Mouse (Mus musculus): ENCODE measurements at regions not wholly inside any gene's neighbourhood (a gene's known extent, or its start where the extent isn't known, plus 50 kb on each side); places are given as distances from the start of the nearest gene placed in this dataset.

GRCm38 (mm10) chr12:105918775-105919174 is 91.3 kb upstream of the Vrk1 start:
- Histone ChIP-seq H3K9ac (ENCODE audit: low read depth, low read length) (no peak overlapping the region), H3K27me3 (ENCODE audit: control insufficient read depth, insufficient read depth, low read depth, low read length) (no peaks in the 10 kb centered on the region), H3K4me1 (ENCODE audit: control insufficient read depth, insufficient read depth, low read length) (peaks cover 11% of the 10 kb centered on the region), H3K4me3 (ENCODE audit: low read depth, low read length) (no peak overlapping the region), H3K27ac (ENCODE audit: low read length) (no peak overlapping the region), H3K36me3 (ENCODE audit: control insufficient read depth, insufficient read depth, low read length) (no peaks in the 10 kb centered on the region), H3K4me2 (ENCODE audit: low read length) (no peak overlapping the region), H3K9me3 (replicated peaks; ENCODE audit: control insufficient read depth, low read length, poor library complexity, severe bottlenecking) (no peaks in the 10 kb centered on the region)
- 85% methylated on average over 11 of the region's 12 CpGs for WGBS
- ATAC-seq, result no peak

GRCm38 (mm10) chr12:105927210-105927609 is 82.8 kb upstream of the Vrk1 start:
- H3K4me2 ChIP-seq (ENCODE audit: low read length), result no peak overlapping the region
- H3K9ac ChIP-seq (ENCODE audit: low read depth, low read length), result no peak overlapping the region
- no peak overlapping the region for H3K27ac ChIP-seq (ENCODE audit: low read length)
- ATAC-seq, result no peak
- H3K36me3 ChIP-seq (ENCODE audit: control insufficient read depth, insufficient read depth, low read length), result no peaks in the 10 kb centered on the region
- no peak overlapping the region for H3K4me3 ChIP-seq (ENCODE audit: low read depth, low read length)
- peaks cover 7% of the 10 kb centered on the region; the same call in 1 of the 2 replicates for H3K4me1 ChIP-seq (ENCODE audit: control insufficient read depth, insufficient read depth, low read length)
- 93% methylated on average over 7 of the region's 7 CpGs for WGBS
- H3K9me3 ChIP-seq (replicated peaks; ENCODE audit: control insufficient read depth, low read length, poor library complexity, severe bottlenecking), result no peaks in the 10 kb centered on the region
- H3K27me3 ChIP-seq (ENCODE audit: control insufficient read depth, insufficient read depth, low read depth, low read length), result no peaks in the 10 kb centered on the region

GRCm38 (mm10) chr12:105929456-105929921 is 80.5 kb upstream of the Vrk1 start:
- Histone ChIP-seq H3K27me3 (ENCODE audit: control insufficient read depth, insufficient read depth, low read depth, low read length) (no peaks in the 10 kb centered on the region), H3K27ac (ENCODE audit: low read length) (peak overlapping the region; percentile 6; the same call in 1 of the 2 replicates), H3K4me1 (ENCODE audit: control insufficient read depth, insufficient read depth, low read length) (peaks cover 7% of the 10 kb centered on the region; the same call in 1 of the 2 replicates), H3K4me2 (ENCODE audit: low read length) (no peak overlapping the region), H3K9ac (ENCODE audit: low read depth, low read length) (no peak overlapping the region; the same call in 1 of the 2 replicates), H3K36me3 (ENCODE audit: control insufficient read depth, insufficient read depth, low read length) (no peaks in the 10 kb centered on the region), H3K4me3 (ENCODE audit: low read depth, low read length) (no peak overlapping the region), H3K9me3 (replicated peaks; ENCODE audit: control insufficient read depth, low read length, poor library complexity, severe bottlenecking) (no peaks in the 10 kb centered on the region)
- no peak for ATAC-seq
- 6% methylated on average over 12 of the region's 12 CpGs for WGBS

- Histone ChIP-seq H3K9ac (ENCODE audit: low read depth, low read length) (peak overlapping the region; percentile 30; the same call in 1 of the 2 replicates), H3K27me3 (ENCODE audit: control insufficient read depth, insufficient read depth, low read depth, low read length) (no peaks in the 10 kb centered on the region), H3K27ac (ENCODE audit: low read length) (no peak overlapping the region), H3K4me2 (ENCODE audit: low read length) (peak overlapping the region; percentile 46), H3K4me1 (ENCODE audit: control insufficient read depth, insufficient read depth, low read length) (peaks cover 4% of the 10 kb centered on the region; the same call in 1 of the 2 replicates), H3K9me3 (replicated peaks; ENCODE audit: control insufficient read depth, low read length, poor library complexity, severe bottlenecking) (no peaks in the 10 kb centered on the region), H3K36me3 (ENCODE audit: control insufficient read depth, insufficient read depth, low read length) (no peaks in the 10 kb centered on the region), H3K4me3 (ENCODE audit: low read depth, low read length) (peak overlapping the region; percentile 6; the same call in 1 of the 2 replicates)
- ATAC-seq, result no peak
- 9% methylated on average over 22 of the region's 22 CpGs for WGBS
These were observed 74.6 kb upstream of the Vrk1 start for GRCm38 (mm10) chr12:105935441-105935880.

- Histone ChIP-seq H3K4me3 (ENCODE audit: low read depth, low read length) (no peak overlapping the region), H3K27me3 (ENCODE audit: control insufficient read depth, insufficient read depth, low read depth, low read length) (no peaks in the 10 kb centered on the region), H3K4me1 (ENCODE audit: control insufficient read depth, insufficient read depth, low read length) (peaks cover 4% of the 10 kb centered on the region; the same call in 1 of the 2 replicates), H3K9me3 (replicated peaks; ENCODE audit: control insufficient read depth, low read length, poor library complexity, severe bottlenecking) (no peaks in the 10 kb centered on the region), H3K27ac (ENCODE audit: low read length) (no peak overlapping the region), H3K36me3 (ENCODE audit: control insufficient read depth, insufficient read depth, low read length) (no peaks in the 10 kb centered on the region), H3K4me2 (ENCODE audit: low read length) (no peak overlapping the region), H3K9ac (ENCODE audit: low read depth, low read length) (no peak overlapping the region)
- no peak for ATAC-seq
- WGBS, result 89% methylated on average over 18 of the region's 18 CpGs
These were observed 73.1 kb upstream of the Vrk1 start for GRCm38 (mm10) chr12:105936812-105937530.

- H3K4me2 ChIP-seq (ENCODE audit: low read length), result no peak overlapping the region
- no peak overlapping the region for H3K9ac ChIP-seq (ENCODE audit: low read depth, low read length)
- H3K36me3 ChIP-seq (ENCODE audit: control insufficient read depth, insufficient read depth, low read length), result no peaks in the 10 kb centered on the region
- no peak for ATAC-seq
- H3K4me1 ChIP-seq (ENCODE audit: control insufficient read depth, insufficient read depth, low read length), result no peaks in the 10 kb centered on the region
- H3K4me3 ChIP-seq (ENCODE audit: low read depth, low read length), result no peak overlapping the region
- H3K27ac ChIP-seq (ENCODE audit: low read length), result no peak overlapping the region
- H3K27me3 ChIP-seq (ENCODE audit: control insufficient read depth, insufficient read depth, low read depth, low read length), result no peaks in the 10 kb centered on the region
- no peaks in the 10 kb centered on the region for H3K9me3 ChIP-seq (replicated peaks; ENCODE audit: control insufficient read depth, low read length, poor library complexity, severe bottlenecking)
- WGBS, result 76% methylated on average over 20 of the region's 20 CpGs
These were observed 67.6 kb upstream of the Vrk1 start for GRCm38 (mm10) chr12:105942136-105943076.

GRCm38 (mm10) chr12:105943077-105943433 is 67.0 kb upstream of the Vrk1 start:
- H3K27ac ChIP-seq (ENCODE audit: low read length), result no peak overlapping the region
- no peak overlapping the region for H3K9ac ChIP-seq (ENCODE audit: low read depth, low read length)
- H3K9me3 ChIP-seq (replicated peaks; ENCODE audit: control insufficient read depth, low read length, poor library complexity, severe bottlenecking), result no peaks in the 10 kb centered on the region
- no peak overlapping the region for H3K4me3 ChIP-seq (ENCODE audit: low read depth, low read length)
- no peaks in the 10 kb centered on the region for H3K27me3 ChIP-seq (ENCODE audit: control insufficient read depth, insufficient read depth, low read depth, low read length)
- no peaks in the 10 kb centered on the region for H3K36me3 ChIP-seq (ENCODE audit: control insufficient read depth, insufficient read depth, low read length)
- no peak overlapping the region for H3K4me2 ChIP-seq (ENCODE audit: low read length)
- ATAC-seq, result no peak
- H3K4me1 ChIP-seq (ENCODE audit: control insufficient read depth, insufficient read depth, low read length), result no peaks in the 10 kb centered on the region
- 84% methylated on average over 8 of the region's 8 CpGs for WGBS

- ATAC-seq, result no peak
- Histone ChIP-seq H3K4me2 (ENCODE audit: low read length) (no peak overlapping the region), H3K27ac (ENCODE audit: low read length) (no peak overlapping the region), H3K36me3 (ENCODE audit: control insufficient read depth, insufficient read depth, low read length) (no peaks in the 10 kb centered on the region), H3K9me3 (replicated peaks; ENCODE audit: control insufficient read depth, low read length, poor library complexity, severe bottlenecking) (no peaks in the 10 kb centered on the region), H3K4me1 (ENCODE audit: control insufficient read depth, insufficient read depth, low read length) (no peaks in the 10 kb centered on the region), H3K4me3 (ENCODE audit: low read depth, low read length) (no peak overlapping the region), H3K27me3 (ENCODE audit: control insufficient read depth, insufficient read depth, low read depth, low read length) (no peaks in the 10 kb centered on the region), H3K9ac (ENCODE audit: low read depth, low read length) (no peak overlapping the region)
- WGBS, result 63% methylated on average over 5 of the region's 5 CpGs
These were observed 62.7 kb upstream of the Vrk1 start for GRCm38 (mm10) chr12:105947332-105947731.

- Histone ChIP-seq H3K4me3 (ENCODE audit: low read depth, low read length) (no peak overlapping the region), H3K36me3 (ENCODE audit: control insufficient read depth, insufficient read depth, low read length) (no peaks in the 10 kb centered on the region), H3K4me2 (ENCODE audit: low read length) (no peak overlapping the region), H3K9me3 (replicated peaks; ENCODE audit: control insufficient read depth, low read length, poor library complexity, severe bottlenecking) (no peaks in the 10 kb centered on the region), H3K4me1 (ENCODE audit: control insufficient read depth, insufficient read depth, low read length) (no peaks in the 10 kb centered on the region), H3K27ac (ENCODE audit: low read length) (no peak overlapping the region), H3K9ac (ENCODE audit: low read depth, low read length) (no peak overlapping the region), H3K27me3 (ENCODE audit: control insufficient read depth, insufficient read depth, low read depth, low read length) (no peaks in the 10 kb centered on the region)
- ATAC-seq, result no peak
- 86% methylated on average over 2 of the region's 2 CpGs for WGBS
These were observed 61.7 kb upstream of the Vrk1 start for GRCm38 (mm10) chr12:105948322-105948721.
